Mouse (Mus musculus) naive thymus-derived CD4-positive, alpha-beta T cell, adult 2 months (primary cell): ENCODE measurements at regions not wholly inside any gene's neighbourhood (a gene's known extent, or its start where the extent isn't known, plus 50 kb on each side); places are given as distances from the start of the nearest gene placed in this dataset.

Experiments used
- DNase-seq: peaks from one replicate; pipeline ENCODE4 v3.0.0-alpha.2; 2011; ENCODE audit warnings: low read depth

DNA sequence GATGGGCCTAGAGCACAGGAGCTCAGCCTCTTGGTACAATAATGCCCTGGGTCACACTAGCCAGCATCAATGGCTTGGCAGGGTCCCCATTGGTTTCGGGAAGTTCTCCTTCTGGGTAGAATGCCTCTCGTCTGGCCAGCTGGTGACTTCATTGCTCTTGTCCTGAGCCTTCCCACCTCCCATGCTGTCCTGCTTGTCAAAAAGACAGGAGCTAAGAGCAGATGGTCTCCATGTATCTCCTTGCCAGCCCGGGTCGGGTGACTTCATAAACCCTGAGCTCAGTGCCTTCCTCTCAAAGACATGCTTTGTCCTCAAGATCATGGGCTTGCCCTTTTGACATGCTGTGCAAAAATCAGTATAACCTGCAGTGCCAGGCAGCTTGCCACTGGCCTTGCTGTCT is 179.2 kb upstream of the Sh3bp4 start:
- DNase-seq, result no peak

DNA sequence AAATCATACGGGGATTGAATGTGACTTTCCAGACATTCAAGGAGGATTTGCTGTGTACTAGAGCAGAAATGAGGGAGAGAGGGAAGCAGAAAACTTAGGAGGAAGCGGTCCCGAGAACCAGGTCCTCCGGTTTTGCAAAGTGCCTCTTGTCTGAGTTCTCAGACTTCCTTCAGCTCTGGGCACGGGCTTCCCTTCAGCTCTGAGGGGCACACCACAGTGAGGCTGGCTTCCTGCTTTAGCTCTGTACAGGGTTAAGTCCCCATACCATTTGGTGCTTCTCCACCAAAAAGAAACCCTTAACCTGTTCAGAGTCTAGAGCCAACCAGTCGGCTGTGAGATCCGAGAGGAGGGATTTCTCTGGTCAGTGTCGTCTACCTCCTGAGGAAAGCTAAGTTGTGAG is 167.8 kb upstream of the Sh3bp4 start:
- no peak for DNase-seq

DNA sequence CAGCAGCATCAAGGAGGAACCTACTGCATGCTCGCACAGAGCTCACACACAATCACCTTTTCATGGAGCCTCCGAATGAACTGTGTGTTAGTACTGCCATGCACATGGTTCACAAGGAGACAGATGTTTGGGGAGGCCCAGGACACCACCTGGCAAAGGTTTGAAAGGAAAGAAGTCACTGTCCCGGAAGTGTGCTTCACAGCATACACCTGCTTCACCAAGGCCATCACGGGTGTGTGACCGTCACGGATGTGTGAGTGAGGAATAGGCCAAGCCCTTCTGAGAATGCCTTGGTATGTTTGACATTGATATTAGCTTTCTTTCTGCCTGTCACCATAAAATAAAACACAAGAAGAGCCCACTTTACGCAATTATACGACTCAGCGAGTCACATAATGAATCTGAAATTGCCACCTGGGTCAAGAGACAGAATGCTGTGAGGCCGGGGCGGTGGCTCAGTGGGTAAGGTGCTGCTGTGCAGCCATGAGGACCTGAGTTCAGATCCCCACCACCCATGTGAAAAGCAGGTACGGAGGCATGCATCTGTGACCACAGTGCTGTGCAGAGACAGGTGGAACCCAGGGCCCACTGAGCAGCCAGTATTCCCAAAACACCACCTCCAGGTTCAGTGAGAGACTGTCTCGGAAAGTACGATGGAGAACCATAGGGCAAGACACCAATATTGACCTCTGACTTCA is 162.3 kb upstream of the Sh3bp4 start:
- no peak for DNase-seq

DNA sequence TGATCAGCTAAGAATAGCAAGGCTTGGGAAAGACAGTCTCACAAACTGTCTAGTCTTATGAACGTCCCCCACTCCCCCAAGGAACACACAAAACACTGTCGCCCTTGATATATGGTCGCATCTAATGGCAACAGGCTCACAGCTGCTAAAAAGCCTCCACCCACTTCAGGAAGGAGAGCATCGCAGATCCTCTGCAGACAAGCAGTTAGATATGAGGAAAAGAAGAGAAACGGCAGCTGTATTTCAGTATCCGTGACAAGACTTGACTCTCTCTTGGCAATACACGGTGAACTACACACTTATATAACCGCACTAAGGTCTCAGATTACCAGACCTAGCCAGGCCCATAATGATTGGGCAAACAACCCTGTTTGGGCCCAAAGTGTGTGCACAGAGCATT is 161.5 kb upstream of the Sh3bp4 start:
- DNase-seq, result no peak

DNA sequence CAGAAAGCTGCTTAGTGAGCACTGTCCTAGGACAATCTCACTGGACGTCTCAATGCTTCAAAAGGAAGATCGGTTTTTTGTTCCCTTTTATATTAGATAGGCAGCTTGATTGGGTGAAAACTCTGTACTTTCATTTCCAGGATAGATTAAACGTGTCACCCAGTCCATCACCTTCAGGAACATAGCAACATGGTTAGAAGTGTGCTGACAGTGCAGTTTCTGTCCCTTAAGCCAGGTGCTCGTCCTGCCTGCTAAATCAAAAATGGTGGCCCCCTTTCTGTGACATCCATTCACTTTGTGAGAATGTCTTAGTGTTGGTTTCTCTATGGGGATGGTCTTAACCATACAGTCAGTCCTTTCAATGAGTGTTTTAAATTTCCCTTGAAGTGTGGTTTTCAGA is 160.9 kb upstream of the Sh3bp4 start:
- no peak for DNase-seq

DNA sequence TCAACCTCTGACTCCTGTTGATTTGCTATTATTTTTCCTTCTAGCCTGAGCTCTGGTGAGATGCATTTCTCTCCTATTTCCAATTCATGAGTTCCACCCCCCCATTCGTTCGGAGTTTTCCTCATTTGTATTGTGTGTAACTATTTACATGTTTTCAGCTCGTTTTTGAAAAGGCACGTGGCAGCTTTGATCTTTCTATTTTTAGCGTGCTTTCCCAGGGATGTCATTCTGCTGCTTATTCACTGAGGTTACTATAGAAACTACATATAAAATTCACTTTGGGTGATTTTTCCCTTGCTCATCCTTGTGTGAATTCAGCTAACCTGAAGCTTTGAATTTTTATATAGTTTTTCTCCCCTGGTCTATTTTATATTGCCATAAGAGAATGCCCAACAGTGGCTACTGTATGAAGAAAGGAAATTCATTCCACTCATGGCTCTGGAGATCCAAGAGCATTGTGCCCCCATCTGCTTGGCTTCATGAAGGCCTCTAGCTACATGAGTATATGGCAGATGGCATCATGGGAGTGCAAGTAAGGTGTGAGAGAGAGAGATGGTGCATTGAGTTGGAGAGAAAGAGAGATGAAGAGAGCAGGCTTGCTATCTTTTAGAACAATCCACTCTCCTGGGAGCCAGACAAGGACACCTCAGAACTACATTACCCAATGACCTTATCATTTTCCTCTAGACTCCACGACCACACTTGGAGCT is 160.2 kb upstream of the Sh3bp4 start:
- no peak for DNase-seq

DNA sequence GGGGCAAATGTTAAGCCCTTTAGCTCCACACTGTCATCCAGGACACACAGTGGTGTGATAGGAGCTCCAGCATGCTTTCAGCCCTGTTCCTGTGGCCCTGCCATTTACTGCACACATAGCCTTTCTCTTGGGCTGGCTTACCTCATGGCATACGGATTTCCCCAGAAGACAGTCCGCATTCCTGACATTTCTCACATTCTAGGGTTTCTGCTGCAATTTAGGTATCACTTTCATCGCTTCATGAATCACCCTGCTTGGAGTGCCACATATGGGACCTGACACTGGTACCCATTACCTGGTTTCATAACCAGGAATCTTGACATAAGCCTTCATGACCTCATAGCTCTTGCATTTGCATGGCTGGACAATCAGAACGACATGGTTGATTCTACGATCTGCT is 158.5 kb upstream of the Sh3bp4 start:
- DNase-seq, result no peak

DNA sequence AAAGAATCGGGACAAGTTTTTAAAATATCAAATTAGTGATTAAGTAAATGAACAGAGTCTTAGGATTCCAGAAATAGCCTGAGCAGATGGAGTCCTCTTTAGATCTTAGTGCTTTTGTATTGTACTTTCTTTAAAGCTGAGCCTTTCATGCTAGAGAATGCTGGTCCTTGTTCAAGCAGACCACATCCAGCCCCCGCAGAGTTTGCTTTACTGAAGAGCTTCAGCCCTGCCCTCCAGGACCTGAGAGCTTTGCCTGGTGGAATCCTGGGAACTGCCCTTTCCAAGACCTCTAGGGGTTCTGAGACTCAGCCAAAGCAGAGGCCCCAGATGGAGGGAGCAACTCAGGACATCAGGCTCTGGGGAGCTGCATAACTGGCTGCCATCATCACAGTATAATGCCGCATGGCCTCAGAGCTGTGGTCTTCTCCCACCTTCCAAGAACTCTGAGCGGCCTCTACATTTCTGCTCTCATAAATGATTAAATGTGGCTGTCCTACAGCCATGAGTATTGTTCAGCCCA is 153.6 kb upstream of the Sh3bp4 start:
- no peak for DNase-seq

DNA sequence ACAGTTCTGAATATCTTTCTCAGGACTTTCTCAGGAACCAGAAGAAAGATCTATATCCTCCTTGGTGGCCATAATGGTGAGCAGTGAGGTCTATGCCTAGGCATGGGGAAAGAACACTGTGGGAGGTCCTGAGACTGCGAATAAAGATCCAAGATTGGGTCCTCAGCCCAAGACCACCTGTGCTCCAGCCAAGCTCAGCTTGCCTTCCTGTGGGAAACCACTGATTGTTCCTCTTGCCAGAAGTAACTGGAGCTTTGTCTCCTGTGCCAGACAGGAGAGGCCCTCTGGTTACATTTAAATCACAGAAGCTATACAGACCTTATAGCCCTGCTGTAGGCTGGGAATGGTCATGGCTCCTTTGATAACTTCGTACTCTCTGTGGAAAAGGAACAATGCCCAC is 148.8 kb upstream of the Sh3bp4 start:
- no peak for DNase-seq

DNA sequence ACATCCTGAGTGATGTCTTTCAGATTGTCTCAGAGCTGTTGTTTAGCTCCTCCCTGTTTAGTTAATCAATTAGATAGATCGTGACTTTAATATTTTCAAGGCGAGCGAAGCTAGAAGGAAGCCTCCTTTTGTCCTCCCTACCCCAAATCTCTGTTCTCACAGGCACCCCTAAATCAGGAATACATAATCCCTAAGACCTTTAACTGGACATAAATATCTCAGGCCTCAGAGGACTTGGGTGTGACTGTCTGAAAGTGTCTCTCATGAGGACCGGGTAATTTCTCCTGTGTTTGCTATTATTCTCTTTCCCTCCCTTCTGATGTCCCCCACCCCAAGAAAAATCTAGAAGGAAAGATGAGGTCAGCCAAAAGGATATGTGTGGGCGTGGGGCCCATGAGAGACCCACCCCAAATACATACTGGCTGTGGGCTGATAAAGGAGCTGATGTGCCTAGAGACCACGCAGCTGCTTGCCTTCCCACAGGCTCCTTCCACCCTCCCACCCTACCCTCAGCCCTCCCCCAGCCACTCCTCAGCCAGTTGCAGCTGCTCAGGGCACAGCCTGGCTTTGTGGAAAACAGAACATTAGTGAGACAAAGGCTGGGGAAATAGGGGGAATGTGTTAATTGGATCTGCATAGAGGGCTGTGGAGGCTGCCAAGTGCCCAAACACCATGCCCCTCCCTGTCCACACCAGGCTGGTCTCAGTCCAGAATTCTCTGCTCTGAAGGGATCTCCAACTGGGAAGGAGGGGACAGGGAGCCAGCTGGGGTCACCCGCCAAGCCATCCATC is 146.2 kb upstream of the Sh3bp4 start:
- no peak for DNase-seq

DNA sequence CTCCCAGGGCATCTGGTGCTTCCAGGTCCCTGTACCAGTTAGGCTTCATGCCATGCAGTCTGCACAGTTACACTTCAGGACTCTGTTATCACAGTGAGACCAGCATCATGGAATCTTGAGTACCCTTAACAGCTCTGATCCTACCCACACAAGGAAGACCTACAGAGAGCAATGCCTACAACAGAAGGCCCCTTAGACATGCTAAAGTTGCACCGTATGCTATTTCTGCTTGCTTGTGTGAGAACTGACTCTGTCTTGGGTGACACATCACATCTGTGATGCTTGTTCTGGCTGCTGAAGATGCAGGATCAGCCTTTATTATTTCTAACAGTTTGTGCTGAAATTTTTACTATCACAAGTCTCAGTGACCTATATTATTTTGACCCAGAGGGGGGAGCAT is 135.0 kb upstream of the Sh3bp4 start:
- no peak for DNase-seq

DNA sequence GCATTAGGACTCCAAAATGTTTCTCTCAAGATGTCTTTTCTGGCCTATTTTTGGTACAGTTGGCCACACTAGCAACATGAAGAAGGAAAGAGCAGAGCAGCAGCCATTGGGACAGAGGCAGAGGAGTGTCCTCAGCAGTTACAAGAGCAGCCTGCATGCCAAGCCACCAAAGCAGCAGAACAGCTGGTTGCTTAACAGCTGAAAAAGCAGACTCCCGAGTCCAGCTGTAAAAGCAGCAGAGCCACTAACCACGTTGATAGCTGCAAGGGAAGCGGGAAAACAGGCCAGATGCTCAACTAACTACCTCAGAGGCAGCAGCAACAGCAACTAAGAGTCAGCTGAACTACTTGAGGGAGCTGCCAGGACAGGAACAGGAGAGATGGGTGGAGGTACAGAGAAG is 134.4 kb upstream of the Sh3bp4 start:
- DNase-seq, result no peak

DNA sequence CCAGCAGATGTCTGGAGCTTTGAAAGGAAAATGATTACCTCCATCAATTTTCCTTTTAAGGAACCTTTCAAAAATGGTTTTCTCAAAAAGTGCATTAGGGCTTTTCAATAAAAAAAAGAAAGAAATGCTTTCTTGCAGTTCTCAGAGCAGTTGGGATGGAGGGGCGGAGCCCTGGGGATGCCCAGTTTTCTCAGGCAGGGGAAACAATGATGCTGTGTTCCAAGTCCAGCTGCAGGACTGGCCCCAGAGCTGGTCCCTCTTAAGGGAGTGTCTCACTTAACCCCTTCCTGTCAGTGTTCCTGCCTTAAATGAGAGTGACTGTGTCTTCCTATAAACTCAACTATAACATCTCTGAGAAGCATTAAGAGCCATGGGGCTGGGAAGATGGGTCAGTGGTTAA is 132.9 kb upstream of the Sh3bp4 start:
- no peak for DNase-seq

DNA sequence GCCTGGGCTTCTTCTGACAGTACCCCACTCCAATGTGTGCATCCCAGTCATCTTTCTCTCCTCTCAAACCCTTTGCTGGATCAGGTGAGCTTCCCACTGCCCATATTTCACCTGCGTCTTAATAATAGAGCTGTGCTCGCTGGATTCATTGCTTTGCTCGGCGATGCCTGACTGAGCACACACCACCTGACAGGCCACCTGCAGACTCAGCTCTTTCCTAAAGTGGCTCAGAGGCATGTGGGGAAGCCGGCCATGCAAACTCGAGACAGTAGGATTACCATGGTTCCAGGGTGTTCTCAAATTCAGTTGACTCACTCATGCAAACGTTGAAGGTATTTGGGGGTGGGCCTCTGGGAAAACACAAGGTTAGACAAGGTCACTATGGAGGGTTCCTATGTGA is 131.8 kb upstream of the Sh3bp4 start:
- DNase-seq, result no peak

DNA sequence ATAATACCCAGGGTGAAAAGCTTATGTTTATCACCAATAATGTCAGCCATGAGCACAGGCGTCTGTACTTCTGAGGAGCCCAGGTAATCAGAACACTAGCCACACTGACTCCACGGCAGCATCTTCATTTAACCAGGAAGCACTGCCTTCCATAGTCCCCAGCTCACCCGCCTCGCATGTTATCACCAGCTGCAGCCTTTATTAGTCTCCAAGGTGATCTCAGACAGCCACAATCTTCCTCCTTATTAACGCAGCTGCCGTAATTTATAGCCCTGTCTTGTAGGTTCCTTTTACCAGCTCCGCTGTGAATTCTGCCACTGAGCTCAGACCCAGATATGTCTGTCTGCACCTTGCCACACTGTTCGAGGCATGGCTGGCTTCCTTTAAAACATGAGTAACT is 127.2 kb upstream of the Sh3bp4 start:
- DNase-seq, result no peak

DNA sequence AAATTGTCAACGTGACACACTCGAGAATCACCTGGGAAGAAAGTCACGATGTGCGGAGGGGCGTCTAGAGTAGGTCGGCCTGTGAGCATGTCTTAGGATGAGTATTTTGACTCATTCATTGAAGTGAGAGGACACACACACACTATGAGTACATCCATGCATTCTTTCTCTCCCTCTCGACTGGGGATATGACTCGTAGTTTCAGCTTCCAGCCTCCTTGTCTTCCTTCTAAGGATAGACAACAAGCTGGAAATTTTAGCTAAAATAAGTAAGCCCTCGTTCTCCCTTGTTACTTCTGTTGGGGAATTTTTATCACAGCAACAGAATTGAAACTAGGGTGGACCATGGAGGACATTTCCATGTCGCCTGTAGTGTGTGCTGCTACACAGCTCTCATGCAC is 124.3 kb upstream of the Sh3bp4 start:
- no peak for DNase-seq

DNA sequence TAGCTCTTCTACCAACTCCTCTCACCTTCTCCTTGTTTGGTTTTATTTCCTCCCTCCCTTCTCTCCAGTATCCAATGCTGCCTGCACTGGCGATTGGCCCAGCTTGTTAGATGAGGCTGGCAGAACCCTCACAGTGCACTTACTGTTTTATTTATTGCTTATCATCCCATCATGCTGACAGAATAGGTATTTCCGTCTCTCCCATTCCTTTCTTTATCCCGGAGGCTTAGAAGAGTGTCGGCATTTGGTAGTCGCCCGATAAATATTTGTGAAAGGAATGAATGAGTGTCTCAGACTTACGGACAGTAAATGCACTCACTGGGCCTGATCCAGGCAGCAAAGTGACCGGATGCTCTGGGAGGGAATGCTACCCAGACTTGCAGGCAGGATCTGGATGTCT is 123.8 kb upstream of the Sh3bp4 start:
- no peak for DNase-seq

DNA sequence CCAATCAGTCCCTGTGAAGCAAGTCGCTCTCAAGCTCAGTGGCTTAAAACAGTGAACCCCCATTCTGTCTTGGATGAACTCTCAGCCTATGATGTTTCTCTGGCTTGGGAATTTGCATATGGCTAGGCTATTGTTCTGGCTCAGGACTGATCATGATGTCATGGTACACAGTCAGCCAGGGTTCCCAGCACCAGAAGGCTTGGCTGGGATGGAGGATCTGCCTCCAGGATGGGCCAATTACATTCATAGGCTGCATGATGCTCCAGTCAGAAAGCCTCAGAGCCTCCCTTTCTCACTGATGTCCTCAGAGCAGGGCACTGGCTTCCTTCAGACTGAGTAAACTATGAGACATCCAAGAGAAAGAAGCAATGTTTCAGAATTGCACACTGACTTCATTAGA is 120.3 kb upstream of the Sh3bp4 start:
- no peak for DNase-seq

DNA sequence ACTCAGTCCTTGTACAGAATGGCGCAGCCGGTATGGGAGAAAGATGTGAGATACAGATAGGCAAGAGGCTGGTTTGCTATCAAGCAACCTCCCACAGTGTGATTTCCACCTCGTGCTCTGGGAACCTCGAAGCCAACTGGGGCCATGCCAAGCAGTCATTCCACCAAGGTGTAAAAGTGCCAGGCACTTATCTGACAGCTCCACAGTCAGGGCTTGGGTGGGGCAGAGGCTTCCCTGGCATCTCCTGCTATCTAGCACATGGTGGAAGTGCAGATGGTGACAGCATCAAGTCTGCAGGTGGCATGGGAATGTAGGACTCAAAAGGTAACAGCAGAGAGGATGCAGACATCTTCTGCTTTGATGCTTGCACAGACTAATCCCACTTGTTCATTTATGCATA is 116.7 kb upstream of the Sh3bp4 start:
- DNase-seq, result no peak

DNA sequence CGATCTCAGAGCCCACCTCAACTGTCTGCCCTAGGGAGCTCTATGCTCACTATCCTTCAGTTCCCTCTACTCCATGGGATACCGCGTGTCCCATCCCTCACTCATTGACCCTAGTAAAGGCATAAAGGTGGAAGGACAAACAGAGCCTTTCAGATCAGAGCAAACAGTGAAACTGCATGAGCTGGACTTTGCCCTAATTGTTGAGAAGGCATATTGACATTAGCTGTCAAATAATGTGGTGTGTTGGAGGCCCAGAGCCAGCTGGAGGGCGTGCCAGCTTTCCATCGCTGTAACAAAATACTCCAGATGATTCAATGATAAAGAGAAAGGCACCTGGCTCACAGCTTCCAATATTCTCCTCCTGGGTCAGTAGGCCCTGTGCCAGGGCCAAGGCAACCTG is 115.4 kb upstream of the Sh3bp4 start:
- no peak for DNase-seq

DNA sequence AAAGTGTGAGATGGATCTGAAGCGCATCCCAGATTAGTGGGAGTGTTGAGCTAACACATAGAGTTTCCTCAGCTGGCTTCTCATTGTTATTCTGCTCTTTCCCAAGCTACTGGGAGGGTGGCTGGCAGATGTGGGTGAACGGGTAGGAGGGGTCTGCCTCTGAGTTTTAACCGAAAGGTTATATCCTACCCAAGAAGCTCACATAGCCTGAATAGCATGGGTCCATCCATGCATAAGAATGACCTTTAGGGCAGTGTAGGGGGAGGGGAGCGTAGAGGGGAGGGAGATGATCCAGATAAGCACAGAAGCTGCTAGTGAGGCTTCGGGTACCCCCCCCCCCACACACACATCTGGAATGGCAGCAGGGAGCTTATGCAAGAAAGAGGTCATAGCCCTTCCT is 113.2 kb upstream of the Sh3bp4 start:
- no peak for DNase-seq

DNA sequence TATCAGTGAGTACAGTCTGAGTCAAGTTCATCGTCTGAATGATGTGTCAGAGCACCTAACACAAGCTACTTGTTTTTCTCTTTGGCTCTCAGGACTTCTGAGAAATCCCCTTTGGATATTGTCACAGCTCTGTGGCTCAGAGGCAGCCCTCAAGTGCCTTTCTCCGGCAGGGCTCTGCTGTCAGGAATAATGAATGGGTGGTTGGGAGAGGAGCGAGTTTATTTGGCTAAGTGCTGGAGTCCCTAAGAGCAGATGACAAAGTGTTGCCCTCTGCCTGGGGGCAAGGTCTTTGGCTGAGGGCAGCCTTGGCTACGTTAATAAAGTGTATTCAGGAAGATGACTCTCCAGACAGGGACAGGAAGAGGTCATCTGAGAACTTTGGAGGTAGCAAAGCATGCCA is 110.5 kb upstream of the Sh3bp4 start:
- no peak for DNase-seq

DNA sequence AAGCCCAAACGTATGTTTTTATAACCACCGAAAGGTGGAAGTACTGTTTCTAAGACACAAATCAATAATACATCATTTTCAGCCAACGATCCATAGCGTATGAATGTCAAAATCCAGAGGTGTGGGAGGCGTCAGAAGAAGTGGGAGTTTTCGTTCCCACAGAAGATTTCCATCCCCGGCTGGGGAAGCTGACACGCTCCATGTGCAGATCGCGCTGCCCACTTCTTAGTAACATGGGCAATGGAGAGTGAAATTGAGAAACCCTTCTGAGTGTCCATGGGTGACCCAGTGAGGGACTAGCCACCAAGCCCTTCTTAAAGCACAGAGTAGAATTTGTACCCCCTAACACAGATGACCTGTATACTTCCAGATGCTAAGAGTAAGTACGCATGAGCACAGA is 110.1 kb upstream of the Sh3bp4 start:
- DNase-seq, result no peak
